Mouse (Mus musculus): ENCODE measurements at regions not wholly inside any gene's neighbourhood (a gene's known extent, or its start where the extent isn't known, plus 50 kb on each side); places are given as distances from the start of the nearest gene placed in this dataset.

GRCm38 (mm10) chr2:101295678-101296368, 328.7 kb upstream of the Rag2 start:
- TF ChIP-seq CTCF (conservative IDR thresholded peaks at IDR 0.05; ENCODE audit: low read length) (no peak), POU5F1 (IDR thresholded peaks at IDR 0.05; ENCODE audit: borderline replicate concordance, low read length) (no peak)

Data from E14TG2a.4 (cell line).